Mouse (Mus musculus): Measurements from ENCODE around the gene Scgb1b10.
"Not testable (repeated sequence)": the region's sequence is repeated elsewhere in the genome, so short reads cannot be mapped to it uniquely, and the experiment has no call there.

Gene Scgb1b10

DNA sequence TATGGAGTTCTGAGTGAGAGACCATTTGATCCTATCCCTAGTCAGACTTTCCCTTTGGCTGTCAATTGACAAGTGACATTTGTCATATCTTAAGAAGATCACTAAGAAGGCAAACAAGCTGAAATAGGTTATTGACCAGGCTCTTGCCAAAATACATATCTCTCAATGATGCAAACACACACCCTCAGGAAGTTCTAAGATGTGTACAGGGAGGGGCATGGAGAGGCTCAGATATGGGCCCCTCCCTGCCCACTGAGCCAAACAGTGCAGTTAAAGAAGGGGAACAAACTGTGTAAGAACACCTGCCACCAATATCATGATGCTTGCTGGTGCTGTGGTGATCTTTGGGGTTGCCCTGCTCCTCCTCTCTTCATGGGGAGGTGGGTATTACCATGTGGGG is at the start of gene Scgb1b10:
Gene Scgb1b10 (plus strand): TSS at position 301 of the 400 bp plus-strand sequence.
- not testable (repeated sequence) for DNase-seq
